Mouse (Mus musculus): ENCODE measurements around the gene Spsb3. TPM values are rescaled to one million over a fixed set of nuclear protein-coding genes. Genes with fewer than 3 reads are reported as not detected.

Spsb3 gene
- total and polyA plus RNA-seq, 3 experiments, result 14.4 to 23.3 (median 21.3) TPM

DNA sequence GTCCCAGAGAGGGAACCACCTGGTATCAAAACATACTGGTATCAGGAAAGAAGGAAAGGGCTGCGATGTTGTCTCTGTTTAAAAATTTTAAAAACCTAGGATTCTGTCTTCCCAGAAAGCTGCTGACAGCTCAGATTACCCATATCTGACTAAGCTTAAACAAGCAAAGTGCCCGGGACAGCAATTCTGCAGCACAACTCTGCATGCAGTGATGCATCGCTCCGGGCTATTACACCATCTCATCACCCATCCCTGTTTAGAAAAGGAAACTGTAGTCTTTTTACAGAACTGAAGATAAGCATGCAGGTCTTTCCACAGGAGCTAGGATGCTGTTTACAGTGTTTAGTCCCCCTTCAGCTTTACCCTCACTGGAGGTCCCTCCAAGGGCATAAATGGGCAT is 48.5 kb downstream of the Spsb3 start:
- Histone ChIP-seq H3K79me2 (replicated peaks; ENCODE audit: control insufficient read depth, extremely low read depth, insufficient read depth, poor library complexity, severe bottlenecking) (peaks cover 59% of the 10 kb centered on the region), H3K9ac (ENCODE audit: insufficient read depth, low read depth) (peak overlapping the region; percentile 21; the same call in 1 of the 2 replicates), H3K4me2 (ENCODE audit: insufficient read depth, low read depth, poor library complexity, severe bottlenecking) (peak overlapping the region; percentile 90; the same call in 1 of the 2 replicates), H3K27ac (ENCODE audit: insufficient read depth, low read depth) (no peak overlapping the region), H3K27me3 (replicated peaks) (no peaks in the 10 kb centered on the region), H3K4me3 (replicated peaks in 1 of 3; ENCODE audit: low read depth in 2 of 3, low read length in 2 of 3, poor library complexity in 1 of 3) (peak overlapping the region in 2 of 3 experiments; percentile 74 to 98), H3K4me1 (ENCODE audit: control insufficient read depth in 1 of 2, insufficient read depth in 2 of 2) (peaks cover 8 to 32% of the 10 kb centered on the region in 2 experiments; a peak in 3 of 4 replicates), H3K9me3 (replicated peaks; ENCODE audit: low read length) (no peaks in the 10 kb centered on the region), H3K36me3 (replicated peaks in 1 of 2; ENCODE audit: control insufficient read depth in 1 of 2, insufficient read depth in 1 of 2, low read length in 1 of 2) (peaks cover 7 to 38% of the 10 kb centered on the region in 2 experiments)
- TF ChIP-seq MAX (IDR thresholded peaks at IDR 0.05; ENCODE audit: low read length) (no peak), SIN3A (IDR thresholded peaks at IDR 0.05; ENCODE audit: low read length) (0 out of 2 replicates have a peak, but pooled peaks have one; percentile 32), NELFE (IDR thresholded peaks at IDR 0.05; ENCODE audit: low read depth, low read length) (no peak), TBP (conservative IDR thresholded peaks at IDR 0.05; ENCODE audit: low read depth, low read length) (no peak), MAZ (IDR thresholded peaks at IDR 0.05; ENCODE audit: low read depth, low read length) (no peak), CHD1 (IDR thresholded peaks at IDR 0.05; ENCODE audit: low read depth, low read length) (no peak), JUND (conservative IDR thresholded peaks at IDR 0.05; ENCODE audit: low read depth, low read length) (no peak), E2F4 (IDR thresholded peaks at IDR 0.05; ENCODE audit: insufficient replicate concordance, low read depth, low read length) (no peak)
- dilution Hi-C loops (cut with MboI; ENCODE audit: extremely low pct_ligation_motif_present, extremely low pct_unique_long_range_greater_than_20kb, low sequenced_read_pairs), result no loop called here
- no peak for DNase-seq (ENCODE audit: extremely low read depth)
- in situ Hi-C loops (cut with MboI; ENCODE audit: low pct_ligation_motif_present, low pct_unique_long_range_greater_than_20kb, low sequenced_read_pairs), result no loop called here

GRCm38 (mm10) chr17:24935666-24936065 is 49.2 kb downstream of the Spsb3 start:
- dilution Hi-C loops (cut with MboI; ENCODE audit: extremely low pct_ligation_motif_present, extremely low pct_unique_long_range_greater_than_20kb, low sequenced_read_pairs), result no loop called here

More at GRCm38 (mm10) chr17:24935666-24936065, 49.2 kb downstream of the Spsb3 start:
- Histone ChIP-seq H3K79me2 (replicated peaks; ENCODE audit: control insufficient read depth, extremely low read depth, insufficient read depth, poor library complexity, severe bottlenecking) (peaks cover 52% of the 10 kb centered on the region), H3K4me1 (ENCODE audit: control insufficient read depth in 1 of 2, insufficient read depth in 2 of 2) (peaks cover 8 to 34% of the 10 kb centered on the region in 2 experiments; a peak in 3 of 4 replicates), H3K27me3 (replicated peaks) (no peaks in the 10 kb centered on the region), H3K9ac (ENCODE audit: insufficient read depth, low read depth) (peak overlapping the region; percentile 75), H3K36me3 (replicated peaks in 1 of 2; ENCODE audit: control insufficient read depth in 1 of 2, insufficient read depth in 1 of 2, low read length in 1 of 2) (peaks cover 7 to 34% of the 10 kb centered on the region in 2 experiments), H3K27ac (ENCODE audit: insufficient read depth, low read depth) (no peak overlapping the region), H3K4me3 (replicated peaks in 1 of 3; ENCODE audit: low read depth in 2 of 3, low read length in 2 of 3, poor library complexity in 1 of 3) (peak overlapping the region; percentile 74 to 99 (median 98)), H3K9me3 (replicated peaks; ENCODE audit: low read length) (no peaks in the 10 kb centered on the region), H3K4me2 (ENCODE audit: insufficient read depth, low read depth, poor library complexity, severe bottlenecking) (peak overlapping the region; percentile 90)
- DNase-seq (ENCODE audit: extremely low read depth), result no peak
- TF ChIP-seq RCOR1 (conservative IDR thresholded peaks at IDR 0.05; ENCODE audit: low read depth, low read length) (no peak), CHD1 (IDR thresholded peaks at IDR 0.05; ENCODE audit: low read depth, low read length) (no peak), TBP (conservative IDR thresholded peaks at IDR 0.05; ENCODE audit: low read depth, low read length) (no peak), HCFC1 (IDR thresholded peaks at IDR 0.05; ENCODE audit: low read depth, low read length) (no peak), USF2 (conservative IDR thresholded peaks at IDR 0.05; ENCODE audit: low read depth, low read length) (no peak), CHD2 (IDR thresholded peaks at IDR 0.05; ENCODE audit: low read length) (no peak), BHLHE40 (IDR thresholded peaks at IDR 0.05; ENCODE audit: low read depth, low read length) (no peak), MAZ (IDR thresholded peaks at IDR 0.05; ENCODE audit: low read depth, low read length) (no peak), POLR2AphosphoS2 (IDR thresholded peaks at IDR 0.05; ENCODE audit: low read depth, low read length) (no peak), NRF1 (IDR thresholded peaks at IDR 0.05; ENCODE audit: low read depth, low read length) (no peak), GABPA (IDR thresholded peaks at IDR 0.05; ENCODE audit: insufficient replicate concordance, low read depth, low read length) (no peak), PAX5 (IDR thresholded peaks at IDR 0.05; ENCODE audit: low read length) (no peak), IRF4 (IDR thresholded peaks at IDR 0.05; ENCODE audit: low read depth, low read length) (no peak), MAX (IDR thresholded peaks at IDR 0.05; ENCODE audit: low read length) (no peak), UBTF (IDR thresholded peaks at IDR 0.05; ENCODE audit: low read depth, low read length) (no peak), MEF2A (IDR thresholded peaks at IDR 0.05; ENCODE audit: borderline replicate concordance, low read depth, low read length) (no peak), MXI1 (IDR thresholded peaks at IDR 0.05; ENCODE audit: low read depth, low read length) (no peak), KAT2A (IDR thresholded peaks at IDR 0.05; ENCODE audit: insufficient replicate concordance, low read length) (no peak), RAD21 (IDR thresholded peaks at IDR 0.05; ENCODE audit: low read depth, low read length) (no peak)
- in situ Hi-C loops (cut with MboI; ENCODE audit: low pct_ligation_motif_present, low pct_unique_long_range_greater_than_20kb, low sequenced_read_pairs), result no loop called here

All from CH12.LX (cell line).